Mouse (Mus musculus) heart, embryonic 15.5 days (tissue): ENCODE data around the gene Enox1. TPM values are rescaled to one million over a fixed set of nuclear protein-coding genes. Genes with fewer than 3 reads are reported as not detected.

Experiments
- ATAC-seq: fragments of 200-750 bp; cut with Nextera tagmentation; replicated peaks from 2 replicates; pipeline ENCODE4 v1.8.0; 2017; ENCODE audit warnings: low read depth, moderate TSS enrichment; ENCODE audit not compliant: insufficient number of reproducible peaks, insufficient read depth, low FRiP score
- H3K27ac ChIP-seq: fragments of 300-500 bp; sonication (generic); 2 replicates; pipeline ENCODE4 v1.5.1; 2015; ENCODE audit warnings: mild to moderate bottlenecking, inconsistent platforms
- H3K27me3 ChIP-seq: fragments of 300-500 bp; sonication (generic); 2 replicates; pipeline ENCODE4 v1.6.1; 2015; ENCODE audit warnings: inconsistent platforms
- H3K36me3 ChIP-seq: fragments of 300-500 bp; sonication (generic); 2 replicates; pipeline ENCODE4 v1.6.1; 2015; ENCODE audit warnings: mild to moderate bottlenecking, inconsistent platforms
- H3K4me1 ChIP-seq: fragments of 300-500 bp; sonication (generic); replicated peaks from 2 replicates; pipeline ENCODE4 v1.6.1; 2015; ENCODE audit warnings: inconsistent platforms
- H3K4me2 ChIP-seq: fragments of 300-500 bp; sonication (generic); 2 replicates; pipeline ENCODE4 v1.6.1; 2015; ENCODE audit warnings: inconsistent platforms, mild to moderate bottlenecking, moderate library complexity
- H3K4me3 ChIP-seq: fragments of 300-500 bp; sonication (generic); 2 replicates; pipeline ENCODE4 v1.5.1; 2015; ENCODE audit warnings: mild to moderate bottlenecking, inconsistent platforms
- H3K9ac ChIP-seq: fragments of 300-500 bp; sonication (generic); 2 replicates; pipeline ENCODE4 v1.6.1; 2015; ENCODE audit warnings: mild to moderate bottlenecking, inconsistent platforms
- H3K9me3 ChIP-seq: fragments of 300-500 bp; sonication (generic); replicated peaks from 2 replicates; pipeline ENCODE4 v1.6.1; 2016; ENCODE audit warnings: inconsistent platforms
- WGBS: fragments of 180-500 bp; shearing (Covaris S2); methylation state at CpG from one replicate; pipeline ENCODE4 v1.1.7; 2015; ENCODE audit warnings: mixed read lengths; 5-methylcytosine and 5-hydroxymethylcytosine counted together
- polyA plus RNA-seq: library from polyadenylated mRNA; unstranded; fragments of >200 nt; fragmentation: Nextera tagmentation; extraction: Ambion mirVana; gene quantifications from 2 replicates; pipeline ENCODE4 v1.2.1, GENCODE M21; 2015

The Enox1 gene
- polyA plus RNA-seq, 1 experiment from 2014 or later, result 1.7 TPM

DNA sequence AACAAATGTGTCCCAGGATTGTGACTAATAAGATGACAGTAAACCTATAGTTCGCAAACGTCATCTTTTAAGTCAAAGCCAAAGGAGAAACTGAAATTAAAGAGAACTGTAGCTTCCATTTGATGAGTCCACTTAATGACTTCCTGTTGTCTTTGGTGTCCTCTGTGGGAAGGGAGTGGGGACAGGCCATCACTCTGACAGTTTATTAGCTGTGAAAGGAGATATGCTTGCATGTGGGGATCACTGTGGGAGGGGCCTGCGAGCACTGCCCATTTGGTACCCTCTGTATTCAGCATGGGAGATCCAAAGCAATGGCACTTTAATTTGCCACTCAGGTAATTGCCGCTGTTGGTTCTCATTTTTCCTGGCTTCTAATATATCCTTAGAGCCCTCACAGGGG, 122.6 kb downstream of the Enox1 start:
- no peaks in the 10 kb centered on the region for H3K36me3 ChIP-seq
- no peak overlapping the region for H3K27ac ChIP-seq
- WGBS, result 82% methylated on average over 4 of the region's 4 CpGs
- H3K27me3 ChIP-seq, result no peaks in the 10 kb centered on the region
- no peak overlapping the region for H3K4me2 ChIP-seq
- no peak for ATAC-seq
- no peak overlapping the region for H3K4me3 ChIP-seq
- no peak overlapping the region for H3K9ac ChIP-seq
- H3K4me1 ChIP-seq, result no peaks in the 10 kb centered on the region
- H3K9me3 ChIP-seq, result no peaks in the 10 kb centered on the region

DNA sequence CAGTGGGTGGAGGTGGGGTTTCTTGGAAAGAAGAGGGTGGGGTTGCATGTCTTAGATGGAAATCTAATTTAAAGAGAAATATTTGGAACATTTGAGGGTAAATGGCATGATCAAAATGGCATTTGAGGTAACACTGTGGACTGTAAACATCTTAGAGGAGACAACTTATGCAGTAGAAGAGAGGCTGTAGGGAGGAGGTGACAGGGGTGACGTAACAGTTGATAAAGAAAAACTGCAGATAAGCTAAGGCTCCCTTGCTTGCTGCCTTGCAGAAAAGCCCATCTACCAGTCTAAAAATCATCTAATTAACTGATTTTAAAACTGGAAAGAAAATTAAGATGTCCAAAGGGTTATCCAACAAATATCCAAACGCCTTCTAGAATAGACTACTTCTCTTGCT, 123.9 kb downstream of the Enox1 start:
- no peak overlapping the region for H3K4me2 ChIP-seq
- no peaks in the 10 kb centered on the region for H3K9me3 ChIP-seq
- H3K9ac ChIP-seq, result no peak overlapping the region
- no peaks in the 10 kb centered on the region for H3K36me3 ChIP-seq
- ATAC-seq, result no peak
- no peak overlapping the region for H3K27ac ChIP-seq
- H3K27me3 ChIP-seq, result no peaks in the 10 kb centered on the region
- H3K4me3 ChIP-seq, result no peak overlapping the region
- 72% methylated on average over 2 of the region's 2 CpGs for WGBS
- H3K4me1 ChIP-seq, result no peaks in the 10 kb centered on the region

DNA sequence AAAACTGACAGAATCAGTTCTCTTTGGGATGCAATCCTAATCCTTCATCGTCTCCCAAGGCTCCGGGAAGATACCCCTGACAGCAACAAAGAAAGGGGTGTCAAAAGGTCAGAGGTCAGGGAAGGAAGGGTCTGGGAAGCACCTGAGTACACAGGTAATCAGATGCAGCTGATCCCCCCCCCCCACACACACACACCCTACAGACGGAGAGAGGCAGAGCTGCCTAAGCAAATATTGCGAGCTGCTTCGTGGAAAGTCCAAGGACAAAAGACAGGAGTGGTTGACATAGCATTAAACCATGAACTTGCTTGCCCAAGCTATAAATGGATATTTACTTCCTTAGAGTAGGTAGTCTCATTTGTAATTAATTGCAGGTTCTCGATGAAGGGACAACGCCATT, 124.3 kb downstream of the Enox1 start:
- Histone ChIP-seq H3K27me3 (no peaks in the 10 kb centered on the region), H3K4me3 (no peak overlapping the region), H3K4me1 (no peaks in the 10 kb centered on the region), H3K4me2 (no peak overlapping the region), H3K27ac (no peak overlapping the region), H3K36me3 (no peaks in the 10 kb centered on the region), H3K9ac (no peak overlapping the region), H3K9me3 (no peaks in the 10 kb centered on the region)
- 75% methylated on average over 7 of the region's 7 CpGs for WGBS
- ATAC-seq, result no peak

DNA sequence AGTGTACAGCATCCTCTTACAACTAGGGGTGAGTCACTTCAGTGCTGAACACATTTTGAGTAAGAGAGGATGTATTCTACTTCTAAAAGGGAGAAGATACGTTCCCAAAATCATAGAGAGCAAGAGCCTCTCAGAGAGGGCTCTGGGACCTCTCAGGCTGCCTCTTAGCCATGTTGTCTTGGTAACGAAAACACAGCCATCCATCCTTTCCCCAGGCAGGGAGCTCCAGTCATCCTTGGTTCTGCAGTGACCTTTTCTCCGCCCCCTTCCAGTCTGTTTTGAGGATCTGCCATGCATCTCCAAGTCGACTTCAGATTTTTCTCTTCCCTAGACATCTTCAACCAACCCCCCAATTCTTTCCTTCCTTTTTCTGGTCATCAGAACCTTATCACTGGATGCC, 127.4 kb downstream of the Enox1 start:
- WGBS, result 72% methylated on average over 4 of the region's 4 CpGs
- Histone ChIP-seq H3K27ac (no peak overlapping the region), H3K4me1 (no peaks in the 10 kb centered on the region), H3K4me2 (no peak overlapping the region), H3K4me3 (no peak overlapping the region), H3K27me3 (no peaks in the 10 kb centered on the region), H3K36me3 (no peaks in the 10 kb centered on the region), H3K9ac (no peak overlapping the region), H3K9me3 (no peaks in the 10 kb centered on the region)
- ATAC-seq, result no peak

DNA sequence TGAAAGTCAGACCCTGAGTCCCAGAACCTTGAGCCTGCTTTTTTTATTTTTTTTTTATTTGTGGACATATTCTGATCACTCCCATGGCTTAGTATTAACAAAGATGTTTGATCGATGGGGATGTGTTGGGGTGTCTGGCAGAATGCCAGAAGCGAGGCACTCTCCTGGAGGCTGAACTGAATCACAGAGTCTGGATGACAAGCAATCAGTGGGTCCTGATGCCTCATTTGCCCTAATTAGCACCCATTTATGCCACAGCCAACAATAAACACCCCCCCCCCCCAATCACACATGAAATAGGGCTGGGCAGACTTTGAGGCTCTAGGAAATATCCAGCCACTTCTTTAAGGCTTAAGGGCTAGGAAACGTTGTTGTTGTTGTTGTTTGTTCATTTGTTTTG, 128.9 kb downstream of the Enox1 start:
- Histone ChIP-seq H3K27me3 (no peaks in the 10 kb centered on the region), H3K36me3 (no peaks in the 10 kb centered on the region), H3K4me1 (no peaks in the 10 kb centered on the region), H3K9ac (no peak overlapping the region), H3K9me3 (no peaks in the 10 kb centered on the region), H3K27ac (no peak overlapping the region), H3K4me2 (no peak overlapping the region), H3K4me3 (no peak overlapping the region)
- no peak for ATAC-seq
- WGBS, result 73% methylated on average over 3 of the region's 3 CpGs

DNA sequence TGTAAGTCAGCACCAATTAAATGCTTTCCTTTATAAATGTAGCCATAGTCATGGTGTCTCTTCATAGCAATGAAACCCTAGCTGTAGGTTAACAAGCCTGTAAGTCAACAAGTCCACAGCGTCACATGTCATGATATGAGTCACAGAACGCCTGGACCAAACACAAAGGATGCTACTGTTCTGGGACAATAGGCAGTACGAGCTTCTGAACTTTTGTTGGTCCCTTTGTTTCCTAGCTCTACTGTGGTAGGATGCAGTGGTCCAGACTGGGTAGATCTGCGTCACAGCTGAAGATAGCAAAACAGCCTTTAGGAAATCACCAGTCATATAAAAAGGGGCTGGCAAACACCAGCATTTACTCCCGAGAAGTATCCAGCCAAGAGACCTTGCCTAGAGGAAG, 135.2 kb downstream of the Enox1 start:
- Histone ChIP-seq H3K27me3 (no peaks in the 10 kb centered on the region), H3K9ac (no peak overlapping the region), H3K27ac (no peak overlapping the region), H3K4me1 (no peaks in the 10 kb centered on the region), H3K9me3 (no peaks in the 10 kb centered on the region), H3K4me3 (no peak overlapping the region), H3K36me3 (no peaks in the 10 kb centered on the region), H3K4me2 (no peak overlapping the region)
- 82% methylated on average over 5 of the region's 5 CpGs for WGBS
- no peak for ATAC-seq

DNA sequence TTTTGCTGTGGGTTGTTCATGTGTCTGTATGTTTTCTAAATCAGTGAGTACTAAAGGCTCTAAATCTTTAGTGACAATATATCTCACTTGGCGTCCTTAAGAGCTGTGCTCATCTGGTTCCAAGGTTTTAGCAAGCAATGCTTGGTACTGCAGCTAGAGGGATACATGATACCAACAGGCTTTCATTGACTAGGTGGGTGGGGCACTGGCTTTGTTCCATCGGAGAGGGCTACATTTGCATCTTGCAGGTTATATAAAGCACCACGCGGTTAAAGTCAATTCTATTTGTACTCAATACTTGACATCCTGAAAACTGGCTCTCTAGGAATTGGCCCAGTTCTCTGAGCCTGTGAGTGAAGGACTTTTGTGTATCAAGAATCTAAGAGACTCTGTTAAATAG, 140.5 kb downstream of the Enox1 start:
- no peak overlapping the region for H3K9ac ChIP-seq
- no peaks in the 10 kb centered on the region for H3K9me3 ChIP-seq
- WGBS, result 65% methylated on average over 4 of the region's 4 CpGs
- no peak overlapping the region for H3K4me2 ChIP-seq
- ATAC-seq, result no peak
- H3K36me3 ChIP-seq, result no peaks in the 10 kb centered on the region
- H3K27me3 ChIP-seq, result no peaks in the 10 kb centered on the region
- H3K27ac ChIP-seq, result no peak overlapping the region
- no peak overlapping the region for H3K4me3 ChIP-seq
- no peaks in the 10 kb centered on the region; the same call in 1 of the 2 replicates for H3K4me1 ChIP-seq

DNA sequence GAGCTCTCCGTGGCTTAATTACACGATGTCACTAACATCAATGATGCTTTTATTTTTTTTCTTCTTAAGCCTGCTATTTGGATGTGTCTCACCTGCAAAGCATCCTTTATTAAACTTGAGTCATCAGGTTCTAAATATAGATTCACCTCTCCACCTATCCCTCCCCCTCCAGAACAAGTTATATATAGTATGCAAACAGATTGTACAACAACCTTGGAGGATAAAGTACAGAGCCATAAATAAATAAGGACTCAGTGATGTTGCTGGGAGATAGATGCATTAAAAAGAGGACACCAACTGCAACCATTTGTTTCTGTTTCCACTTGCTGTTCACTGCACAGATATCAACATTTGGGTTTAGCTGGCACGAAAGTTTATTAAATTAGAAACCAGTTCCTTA, 141.8 kb downstream of the Enox1 start:
- Histone ChIP-seq H3K4me2 (no peak overlapping the region), H3K9me3 (no peaks in the 10 kb centered on the region), H3K4me1 (no peaks in the 10 kb centered on the region; the same call in 1 of the 2 replicates), H3K27me3 (no peaks in the 10 kb centered on the region), H3K4me3 (no peak overlapping the region), H3K27ac (no peak overlapping the region), H3K36me3 (no peaks in the 10 kb centered on the region), H3K9ac (no peak overlapping the region)
- 92% methylated on average over 3 of the region's 3 CpGs for WGBS
- no peak for ATAC-seq

DNA sequence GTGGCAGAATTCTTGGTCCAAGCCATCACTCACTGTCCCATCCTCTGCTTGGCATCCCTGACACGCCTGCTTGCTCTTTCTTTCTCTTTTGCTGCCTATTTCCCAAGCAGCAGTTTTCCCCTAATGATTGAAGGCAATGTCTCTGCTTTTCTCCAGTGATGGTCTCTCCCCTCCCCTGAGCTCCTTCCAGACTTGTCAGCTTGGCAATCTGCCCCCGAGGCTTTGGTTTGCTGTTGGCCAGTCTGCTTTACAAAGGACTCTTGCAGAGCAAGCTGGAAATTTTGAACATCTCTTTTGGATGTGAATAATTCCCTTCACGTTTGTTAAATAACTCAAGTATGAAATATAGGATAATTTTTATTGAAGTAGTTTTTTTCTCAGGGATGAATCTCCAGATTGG, 153.0 kb downstream of the Enox1 start:
- Histone ChIP-seq H3K4me3 (no peak overlapping the region), H3K27me3 (no peaks in the 10 kb centered on the region), H3K4me1 (no peaks in the 10 kb centered on the region), H3K9me3 (no peaks in the 10 kb centered on the region), H3K36me3 (no peaks in the 10 kb centered on the region), H3K27ac (no peak overlapping the region), H3K9ac (no peak overlapping the region), H3K4me2 (no peak overlapping the region)
- 64% methylated on average over 3 of the region's 3 CpGs for WGBS
- ATAC-seq, result no peak

DNA sequence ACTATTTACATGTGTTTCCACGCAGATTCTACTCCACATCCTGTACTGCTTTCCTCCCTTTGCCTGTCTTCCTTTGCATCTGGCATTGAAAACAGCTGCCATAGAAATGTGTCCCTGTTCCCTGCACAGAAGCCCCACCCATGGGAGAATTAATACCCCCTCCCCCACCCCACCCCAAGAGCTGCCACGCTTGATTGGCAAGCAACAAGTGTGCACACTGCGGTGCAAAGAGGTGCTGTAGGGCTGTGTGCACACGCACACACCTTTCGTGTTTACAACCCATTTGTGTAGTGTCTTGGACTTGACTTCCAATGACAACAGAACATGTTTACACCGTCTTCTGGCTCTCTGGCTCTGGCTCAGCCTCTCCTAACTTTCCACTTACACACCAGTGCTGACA, 154.9 kb downstream of the Enox1 start:
- Histone ChIP-seq H3K9me3 (no peaks in the 10 kb centered on the region), H3K4me2 (no peak overlapping the region), H3K4me1 (no peaks in the 10 kb centered on the region), H3K27ac (no peak overlapping the region), H3K27me3 (no peaks in the 10 kb centered on the region), H3K9ac (no peak overlapping the region), H3K4me3 (no peak overlapping the region), H3K36me3 (no peaks in the 10 kb centered on the region)
- no peak for ATAC-seq
- WGBS, result 77% methylated on average over 6 of the region's 6 CpGs

DNA sequence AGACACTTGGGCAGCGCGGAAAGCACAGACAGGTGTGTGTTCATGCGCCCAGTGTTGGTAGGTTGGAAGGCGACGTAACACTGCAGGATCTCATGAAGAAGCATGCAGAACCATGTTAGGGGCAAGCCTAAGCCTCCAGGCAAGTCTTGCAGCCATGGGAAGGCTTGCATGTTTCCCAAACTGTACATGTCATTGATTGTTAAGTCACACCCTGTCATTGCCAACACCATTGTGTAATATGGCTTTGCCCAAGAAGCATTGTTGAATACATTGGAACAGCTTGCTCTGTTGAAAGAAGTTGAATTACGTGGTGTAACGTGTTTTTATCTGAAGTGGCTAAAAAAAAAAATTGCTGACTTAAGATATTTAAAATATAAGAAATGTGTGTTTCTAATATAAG, 162.8 kb downstream of the Enox1 start:
- ATAC-seq, result no peak
- H3K4me3 ChIP-seq, result no peak overlapping the region
- H3K27me3 ChIP-seq, result no peaks in the 10 kb centered on the region
- 86% methylated on average over 7 of the region's 7 CpGs for WGBS
- H3K9me3 ChIP-seq, result no peaks in the 10 kb centered on the region
- H3K9ac ChIP-seq, result no peak overlapping the region
- no peaks in the 10 kb centered on the region for H3K36me3 ChIP-seq
- H3K27ac ChIP-seq, result no peak overlapping the region
- no peaks in the 10 kb centered on the region for H3K4me1 ChIP-seq
- no peak overlapping the region for H3K4me2 ChIP-seq

DNA sequence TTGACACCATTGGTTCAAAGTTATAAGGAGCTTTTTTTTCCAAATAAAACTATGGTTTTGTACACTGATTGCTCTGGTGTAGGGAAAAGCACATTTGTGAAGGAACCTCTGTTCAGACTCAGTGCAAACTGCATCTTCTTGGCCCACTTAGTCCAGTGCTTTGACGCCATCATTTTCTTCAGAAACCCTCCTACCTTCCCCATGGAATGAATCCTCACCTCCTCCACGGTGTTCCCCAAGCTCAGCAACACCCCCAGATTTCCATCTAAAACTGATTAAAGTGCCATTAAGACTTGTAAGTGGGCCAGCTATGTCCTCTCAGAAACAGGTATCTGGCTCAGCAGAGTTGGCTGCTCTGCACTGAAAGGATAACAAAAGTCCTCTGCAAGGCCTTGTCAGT, 167.8 kb downstream of the Enox1 start:
- Histone ChIP-seq H3K4me1 (no peaks in the 10 kb centered on the region), H3K4me3 (no peak overlapping the region), H3K9me3 (no peaks in the 10 kb centered on the region), H3K4me2 (no peak overlapping the region), H3K27ac (no peak overlapping the region), H3K36me3 (no peaks in the 10 kb centered on the region), H3K27me3 (no peaks in the 10 kb centered on the region), H3K9ac (no peak overlapping the region)
- 82% methylated on average over 2 of the region's 2 CpGs for WGBS
- no peak for ATAC-seq

DNA sequence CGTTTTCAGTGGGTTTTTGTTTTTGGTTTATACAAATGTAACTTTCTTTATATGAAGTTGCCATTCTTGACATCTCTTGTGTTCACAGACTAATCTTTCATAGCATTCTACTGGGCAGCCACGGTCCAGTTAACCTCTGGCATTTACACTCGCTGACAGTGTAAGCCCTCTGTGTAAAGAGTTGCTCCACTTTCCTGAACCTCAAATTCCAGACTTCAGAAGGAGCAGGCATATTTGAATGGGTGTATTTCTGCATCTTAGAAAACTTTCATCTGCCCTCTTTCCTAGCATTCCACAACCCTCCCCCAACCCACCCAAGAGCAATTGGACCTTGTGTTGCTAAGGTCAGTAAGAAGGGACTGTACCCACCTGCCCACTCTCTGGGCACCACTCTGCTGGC, 171.1 kb downstream of the Enox1 start:
- H3K4me2 ChIP-seq, result no peak overlapping the region
- no peaks in the 10 kb centered on the region for H3K9me3 ChIP-seq
- no peak overlapping the region for H3K27ac ChIP-seq
- no peak for ATAC-seq
- no peaks in the 10 kb centered on the region for H3K36me3 ChIP-seq
- no peaks in the 10 kb centered on the region for H3K4me1 ChIP-seq
- no peak overlapping the region for H3K4me3 ChIP-seq
- 77% methylated on average over 3 of the region's 3 CpGs for WGBS
- no peak overlapping the region for H3K9ac ChIP-seq
- H3K27me3 ChIP-seq, result no peaks in the 10 kb centered on the region
